Mouse (Mus musculus) forebrain, embryonic 14.5 days (tissue): ENCODE data around the gene Dpf2. TPM values are rescaled to one million over a fixed set of nuclear protein-coding genes. Genes with fewer than 3 reads are reported as not detected.

Experiments
- polyA plus RNA-seq: library from polyadenylated mRNA; unstranded; fragments of >200 nt; fragmentation: Nextera tagmentation; extraction: Ambion mirVana; gene quantifications from 2 replicates; pipeline ENCODE4 v1.2.1, GENCODE M21; 2014

Gene Dpf2
- polyA plus RNA-seq, 1 experiment from 2014 or later, result 136 TPM

Other genes starting within 250 kb of the Dpf2 start
- 9.2 and 10.2 TPM in 2 replicates for gene Sipa1, start 249.3 kb downstream of the Dpf2 start, polyA plus RNA-seq
- gene Map3k11, start 224.3 kb downstream of the Dpf2 start, polyA plus RNA-seq, result 9.2 and 11.8 TPM in 2 replicates
- gene Pcnx3, start 224.1 kb downstream of the Dpf2 start, polyA plus RNA-seq, result 20.9 and 24.6 TPM in 2 replicates
- 0.17 TPM in 1 of 2 replicates, not detected in the other for gene Kcnk7, start 208.6 kb downstream of the Dpf2 start, polyA plus RNA-seq
- gene Ehbp1l1, start 186.7 kb downstream of the Dpf2 start, polyA plus RNA-seq, result 7.0 and 10.1 TPM in 2 replicates
- gene Fam89b, start 183.4 kb downstream of the Dpf2 start, polyA plus RNA-seq, result 204 and 233 TPM in 2 replicates
- gene Ltbp3, start 172.1 kb downstream of the Dpf2 start, polyA plus RNA-seq, result 8.5 and 10.7 TPM in 2 replicates
- gene Scyl1, start 141.6 kb downstream of the Dpf2 start, polyA plus RNA-seq, result 56.1 and 67.9 TPM in 2 replicates
- 13.1 and 16.0 TPM in 2 replicates for gene Frmd8, start 37.7 kb downstream of the Dpf2 start, polyA plus RNA-seq
- 1.7 TPM in 2 replicates for gene Slc25a45, start 35.2 kb downstream of the Dpf2 start, polyA plus RNA-seq
- gene Tigd3, start 18.9 kb downstream of the Dpf2 start, polyA plus RNA-seq, result 7.0 and 7.1 TPM in 2 replicates
- 7.9 and 9.6 TPM in 2 replicates for gene Cdc42ep2, start 11.8 kb upstream of the Dpf2 start, polyA plus RNA-seq
- gene Pola2, start 51.2 kb upstream of the Dpf2 start, polyA plus RNA-seq, result 35.5 and 41.1 TPM in 2 replicates
- gene Slc22a20, start 73.1 kb upstream of the Dpf2 start, polyA plus RNA-seq, result not detected in 2 replicates
- gene Capn1, start 102.9 kb upstream of the Dpf2 start, polyA plus RNA-seq, result 2.4 TPM in 2 replicates
- gene Syvn1, start 133.6 kb upstream of the Dpf2 start, polyA plus RNA-seq, result 17.6 and 20.2 TPM in 2 replicates
- 82.8 and 85.5 TPM in 2 replicates for gene Mrpl49, start 144.8 kb upstream of the Dpf2 start, polyA plus RNA-seq
- 626 and 785 TPM in 2 replicates for gene Fau, start 144.8 kb upstream of the Dpf2 start, polyA plus RNA-seq
- gene Znhit2, start 148.2 kb upstream of the Dpf2 start, polyA plus RNA-seq, result 38.2 and 40.5 TPM in 2 replicates
- 32.6 and 35.6 TPM in 2 replicates for gene Tm7sf2, start 155.4 kb upstream of the Dpf2 start, polyA plus RNA-seq
- 59.5 and 73.9 TPM in 2 replicates for gene Vps51, start 164.2 kb upstream of the Dpf2 start, polyA plus RNA-seq
- not detected in 2 replicates for gene Tmem262, start 167.0 kb upstream of the Dpf2 start, polyA plus RNA-seq
- gene Gm28374, start 169.2 kb upstream of the Dpf2 start, polyA plus RNA-seq, result 1.1 and 1.4 TPM in 2 replicates
- 81.1 and 87.2 TPM in 2 replicates for gene Zfpl1, start 171.9 kb upstream of the Dpf2 start, polyA plus RNA-seq
- gene Cdca5, start 172.0 kb upstream of the Dpf2 start, polyA plus RNA-seq, result 20.0 and 28.2 TPM in 2 replicates
- gene AC131692.1, start 181.4 kb upstream of the Dpf2 start, polyA plus RNA-seq, result not detected in 2 replicates
- 0.36 and 0.42 TPM in 2 replicates for gene Naaladl1, start 192.8 kb upstream of the Dpf2 start, polyA plus RNA-seq
- gene Sac3d1, start 205.6 kb upstream of the Dpf2 start, polyA plus RNA-seq, result 56.4 and 57.6 TPM in 2 replicates
- 45.6 and 50.2 TPM in 2 replicates for gene Snx15, start 215.3 kb upstream of the Dpf2 start, polyA plus RNA-seq
- gene Batf2, start 228.0 kb upstream of the Dpf2 start, polyA plus RNA-seq, result not detected in 2 replicates
- gene Arl2, start 228.5 kb upstream of the Dpf2 start, polyA plus RNA-seq, result 80.3 and 90.2 TPM in 2 replicates